Mouse (Mus musculus) MEL (cell line): ENCODE results near the gene Smim13. TPM values are rescaled to one million over a fixed set of nuclear protein-coding genes. Genes with fewer than 3 reads are reported as not detected.

Experiments used
- DNase-seq: peaks from one replicate; pipeline ENCODE4 v3.0.0; 2011; ENCODE audit warnings: low read depth, low spot score
- H3K27ac ChIP-seq: 2 replicates; pipeline ENCODE4 v1.5.1; 2012; ENCODE audit warnings: low read depth, mild to moderate bottlenecking, control low read depth, low read length, moderate library complexity; ENCODE audit not compliant: control insufficient read depth
- H3K27me3 ChIP-seq, 2 experiments: fragments of 150-350 bp in 1 of 2; sonication (generic) in 1 of 2; 2 replicates each; pipeline ENCODE4 v1.6.1; 2012; ENCODE audit warnings: low read length in 2 of 2, mild to moderate bottlenecking in 2 of 2, improper control_type of control experiment in 1 of 2, moderate library complexity in 1 of 2; ENCODE audit not compliant: insufficient read depth in 2 of 2, control insufficient read depth in 1 of 2
- H3K36me3 ChIP-seq, 2 experiments: 2 replicates each; pipeline ENCODE4 v1.6.1; 2012 to 2014; ENCODE audit warnings: low read length in 2 of 2, improper control_type of control experiment in 1 of 2, inconsistent platforms in 1 of 2, mild to moderate bottlenecking in 1 of 2; ENCODE audit not compliant: insufficient read depth in 2 of 2, control insufficient read depth in 1 of 2
- H3K4me1 ChIP-seq, 2 experiments: fragments of 150-350 bp in 1 of 2; sonication (generic) in 1 of 2; 2 replicates each; pipeline ENCODE4 v1.6.1; 2012; ENCODE audit warnings: low read length in 2 of 2, improper control_type of control experiment in 1 of 2, mild to moderate bottlenecking in 1 of 2; ENCODE audit not compliant: insufficient read depth in 2 of 2, control insufficient read depth in 1 of 2
- H3K4me3 ChIP-seq, 2 experiments: fragments of 150-350 bp in 1 of 2; sonication (generic) in 1 of 2; 2 replicates each; pipeline ENCODE4 v1.5.1; 2012; ENCODE audit warnings: low read depth in 2 of 2, low read length in 2 of 2, mild to moderate bottlenecking in 2 of 2, moderate library complexity in 2 of 2, control low read depth in 1 of 2, improper control_type of control experiment in 1 of 2; ENCODE audit not compliant: control insufficient read depth in 1 of 2, insufficient read depth in 1 of 2
- H3K79me2 ChIP-seq: 2 replicates; pipeline ENCODE4 v1.6.1; 2012; ENCODE audit warnings: mild to moderate bottlenecking, low read length, moderate library complexity; ENCODE audit not compliant: control insufficient read depth, poor library complexity, insufficient read depth
- H3K9ac ChIP-seq: 2 replicates; pipeline ENCODE4 v1.6.1; 2012; ENCODE audit warnings: low read depth, mild to moderate bottlenecking, control low read depth, low read length, moderate library complexity; ENCODE audit not compliant: control insufficient read depth, poor library complexity, severe bottlenecking
- H3K9me3 ChIP-seq: fragments of 150-350 bp; sonication (generic); replicated peaks from 2 replicates; pipeline ENCODE4 v1.6.1; 2012; ENCODE audit warnings: mild to moderate bottlenecking, low read length, improper control_type of control experiment, moderate library complexity; ENCODE audit not compliant: insufficient read depth
- BHLHE40 ChIP-seq: IDR thresholded peaks from 2 replicates; pipeline ENCODE4 v1.6.1; 2012; ENCODE audit warnings: low read depth, mild to moderate bottlenecking, inconsistent platforms, low read length, improper control_type of control experiment, borderline replicate concordance
- CHD1 ChIP-seq: IDR thresholded peaks from 2 replicates; pipeline ENCODE4 v1.6.1; 2012; ENCODE audit warnings: low read depth, mild to moderate bottlenecking, inconsistent platforms, low read length, improper control_type of control experiment
- CTCF ChIP-seq, 3 experiments: IDR thresholded peaks in 2 of 3; conservative IDR thresholded peaks in 1 of 3; 2 replicates each; pipeline ENCODE4 v1.5.1; 2011 to 2012; ENCODE audit warnings: low read length in 3 of 3, low read depth in 2 of 3, mild to moderate bottlenecking in 2 of 3, improper control_type of control experiment in 1 of 3, inconsistent platforms in 1 of 3, mixed read lengths in 1 of 3, moderate library complexity in 1 of 3; ENCODE audit not compliant: control insufficient read depth in 1 of 3, insufficient read depth in 1 of 3, poor library complexity in 1 of 3, severe bottlenecking in 1 of 3
- ELF1 ChIP-seq: IDR thresholded peaks from 2 replicates; pipeline ENCODE4 v1.6.1; 2014; ENCODE audit warnings: low read depth, mild to moderate bottlenecking, inconsistent platforms, low read length, improper control_type of control experiment, moderate library complexity
- EP300 ChIP-seq, 2 experiments: IDR thresholded peaks; 2 replicates each; pipeline ENCODE4 v1.6.1; 2011; ENCODE audit warnings: improper control_type of control experiment in 2 of 2, low read length in 2 of 2, low read depth in 1 of 2, mild to moderate bottlenecking in 1 of 2
- ETS1 ChIP-seq: IDR thresholded peaks from 2 replicates; pipeline ENCODE4 v1.6.1; 2012; ENCODE audit warnings: low read depth, mild to moderate bottlenecking, inconsistent platforms, low read length, improper control_type of control experiment, moderate library complexity
- JUND ChIP-seq: IDR thresholded peaks from 2 replicates; pipeline ENCODE4 v1.6.1; 2011; ENCODE audit warnings: low read depth, mild to moderate bottlenecking, improper control_type of control experiment, low read length
- KAT2A ChIP-seq: conservative IDR thresholded peaks from 2 replicates; pipeline ENCODE4 v1.6.1; 2012; ENCODE audit warnings: low read depth, low read length, improper control_type of control experiment, inconsistent platforms
- MAX ChIP-seq: IDR thresholded peaks from 2 replicates; pipeline ENCODE4 v1.6.1; 2011; ENCODE audit warnings: low read length, improper control_type of control experiment
- MAZ ChIP-seq: IDR thresholded peaks from 2 replicates; pipeline ENCODE4 v1.6.1; 2012; ENCODE audit warnings: low read depth, mild to moderate bottlenecking, inconsistent platforms, low read length, improper control_type of control experiment
- MEF2A ChIP-seq: IDR thresholded peaks from 2 replicates; pipeline ENCODE4 v1.6.1; 2014; ENCODE audit warnings: low read depth, mild to moderate bottlenecking, inconsistent platforms, low read length, improper control_type of control experiment; ENCODE audit not compliant: poor library complexity, insufficient replicate concordance, severe bottlenecking; ENCODE audit errors: extremely low read depth
- MYB ChIP-seq: IDR thresholded peaks from 2 replicates; pipeline ENCODE4 v1.6.1; 2011; ENCODE audit warnings: mild to moderate bottlenecking, low read depth, low read length, improper control_type of control experiment
- MYC ChIP-seq: IDR thresholded peaks from 2 replicates; pipeline ENCODE4 v1.6.1; 2011; ENCODE audit warnings: low read depth, mild to moderate bottlenecking, low read length, improper control_type of control experiment, moderate library complexity
- NRF1 ChIP-seq: IDR thresholded peaks from 2 replicates; pipeline ENCODE4 v1.6.1; 2014; ENCODE audit warnings: low read depth, mild to moderate bottlenecking, inconsistent platforms, low read length, improper control_type of control experiment, moderate library complexity; ENCODE audit not compliant: poor library complexity, insufficient read depth, severe bottlenecking
- POLR2A ChIP-seq, 2 experiments: IDR thresholded peaks; 2 replicates each; pipeline ENCODE4 v1.6.1; 2011 to 2012; ENCODE audit warnings: low read length in 2 of 2, mild to moderate bottlenecking in 2 of 2, control low read depth in 1 of 2, improper control_type of control experiment in 1 of 2, low read depth in 1 of 2, moderate library complexity in 1 of 2; ENCODE audit not compliant: control insufficient read depth in 1 of 2, insufficient read depth in 1 of 2, poor library complexity in 1 of 2
- RAD21 ChIP-seq: IDR thresholded peaks from 2 replicates; pipeline ENCODE4 v1.6.1; 2011; ENCODE audit warnings: mild to moderate bottlenecking, low read depth, low read length, improper control_type of control experiment
- SMC3 ChIP-seq: IDR thresholded peaks from 2 replicates; pipeline ENCODE4 v1.6.1; 2011; ENCODE audit warnings: low read depth, low read length, improper control_type of control experiment
- TAL1 ChIP-seq: IDR thresholded peaks from 2 replicates; pipeline ENCODE4 v1.6.1; 2012; ENCODE audit warnings: mild to moderate bottlenecking, inconsistent platforms, low read length, moderate library complexity, mixed read lengths
- TCF12 ChIP-seq: IDR thresholded peaks from 2 replicates; pipeline ENCODE4 v1.6.1; 2014; ENCODE audit warnings: low read depth, mild to moderate bottlenecking, inconsistent platforms, low read length, improper control_type of control experiment, moderate library complexity
- UBTF ChIP-seq: IDR thresholded peaks from 2 replicates; pipeline ENCODE4 v1.6.1; 2012; ENCODE audit warnings: low read depth, mild to moderate bottlenecking, inconsistent platforms, low read length, improper control_type of control experiment, moderate library complexity, borderline replicate concordance; ENCODE audit not compliant: insufficient read depth
- USF2 ChIP-seq, 2 experiments: IDR thresholded peaks; 2 replicates each; pipeline ENCODE4 v1.6.1; 2011 to 2012; ENCODE audit warnings: improper control_type of control experiment in 2 of 2, low read length in 2 of 2, borderline replicate concordance in 1 of 2, inconsistent platforms in 1 of 2, low read depth in 1 of 2, mild to moderate bottlenecking in 1 of 2; ENCODE audit not compliant: insufficient read depth in 1 of 2
- ZKSCAN1 ChIP-seq: IDR thresholded peaks from 2 replicates; pipeline ENCODE4 v1.6.1; 2012; ENCODE audit warnings: low read depth, mild to moderate bottlenecking, inconsistent platforms, low read length, improper control_type of control experiment, moderate library complexity
- ZMIZ1 ChIP-seq: IDR thresholded peaks from 2 replicates; pipeline ENCODE4 v1.6.1; 2012; ENCODE audit warnings: low read depth, mild to moderate bottlenecking, inconsistent platforms, low read length, improper control_type of control experiment, moderate library complexity
- polyA plus RNA-seq, 2 experiments: library from polyadenylated mRNA; stranded (reverse) in 1 of 2; unstranded in 1 of 2; fragments of >175 nt in 1 of 2; fragments of >200 nt in 1 of 2; gene quantifications; 2 replicates each; pipeline versions ENCODE4 v1.2.1 to v1.2.4; 2012; ENCODE audit warnings: low replicate concordance in 2 of 2, low read depth in 1 of 2; ENCODE audit not compliant: insufficient read length in 2 of 2, insufficient read depth in 1 of 2, missing spikeins in 1 of 2
- total RNA-seq: library from RNA; depleted of rRNA; stranded (reverse); fragments of 300-350 nt; gene quantifications from 2 replicates; pipeline ENCODE4 v1.2.3, GENCODE M21; 2012

Smim13 gene
- total and polyA plus RNA-seq, 3 experiments = 11.1 to 13.1 TPM; not detected in 1

DNA sequence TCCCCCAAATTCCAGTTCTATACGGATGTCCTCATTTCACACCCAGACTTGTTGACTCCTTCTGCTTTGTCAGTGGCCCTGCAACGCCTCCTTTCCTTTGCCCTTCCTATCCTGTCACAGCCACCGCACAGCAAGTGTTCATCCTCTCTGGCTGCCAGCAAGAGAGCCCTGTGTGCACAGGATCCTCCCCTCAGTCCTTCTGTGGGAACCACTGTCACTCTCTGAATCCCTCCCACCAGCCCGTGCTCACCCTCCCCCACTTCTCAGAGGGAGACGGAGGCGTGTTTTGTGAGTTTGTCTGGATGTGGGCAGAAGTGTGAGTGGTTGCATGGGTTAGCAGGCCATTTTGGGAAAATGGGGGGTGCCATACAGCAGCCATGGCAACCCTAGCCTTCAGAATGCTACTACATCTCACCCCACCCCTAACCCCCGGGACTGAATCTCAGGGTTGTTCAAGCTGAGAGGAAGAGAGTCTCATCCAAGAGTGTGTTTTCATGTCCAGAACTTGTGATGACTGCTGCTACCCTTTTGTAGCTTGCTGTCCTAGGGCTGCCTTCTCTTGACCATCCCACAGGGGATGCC lies 18.3 kb downstream of the Smim13 start:
- peaks cover 7% of the 10 kb centered on the region; the same call in 1 of the 2 replicates for H3K79me2 ChIP-seq
- TF ChIP-seq MAZ (no peak), POLR2A (IDR thresholded peaks at IDR 0.05; ENCODE audit: control insufficient read depth in 1 of 2, insufficient read depth in 1 of 2, low read depth in 1 of 2, low read length in 2 of 2, poor library complexity in 1 of 2) (no peak), ELF1 (no peak), ETS1 (no peak), RAD21 (no peak), TAL1 (no peak), CHD1 (no peak), SMC3 (no peak), BHLHE40 (no peak), MYB (no peak), NRF1 (no peak), USF2 (IDR thresholded peaks at IDR 0.05; ENCODE audit: borderline replicate concordance in 1 of 2, insufficient read depth in 1 of 2, low read depth in 1 of 2, low read length in 2 of 2) (no peak)

DNA sequence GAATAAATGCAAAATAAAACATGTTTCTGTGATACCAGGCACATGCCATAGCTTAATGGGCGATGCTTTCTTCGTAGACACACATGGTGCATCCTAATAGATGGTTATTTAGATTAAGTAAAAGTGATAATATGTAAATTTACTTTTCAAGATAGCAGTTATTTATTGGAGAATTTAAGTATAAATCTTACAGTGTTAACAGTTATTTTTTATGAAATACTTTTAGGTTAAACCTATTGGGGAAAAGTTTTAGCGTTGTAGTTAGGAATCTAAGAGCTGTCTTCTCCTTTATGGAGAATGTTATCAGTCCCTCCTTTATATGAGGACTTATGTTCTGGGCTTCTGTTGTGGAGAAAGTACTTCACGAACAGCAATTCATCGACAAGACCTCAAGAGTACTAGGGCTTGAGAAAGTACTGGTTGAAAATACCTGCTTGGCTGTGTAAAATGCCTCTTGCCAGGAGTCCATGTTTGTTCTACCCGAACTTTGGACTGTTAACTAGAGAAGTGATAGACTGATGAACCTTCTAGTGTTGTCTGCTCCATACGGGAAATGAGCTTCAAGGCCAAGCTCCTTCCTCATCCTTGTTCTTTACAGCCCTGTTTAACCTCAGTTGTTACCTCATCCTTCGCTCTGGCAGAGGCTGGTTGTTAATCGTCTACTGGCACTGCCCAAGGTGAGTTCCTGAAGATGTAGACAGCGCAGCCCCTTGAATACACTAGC lies 24.4 kb downstream of the Smim13 start, which contains the start of gene Gm17364:
Gm17364 (minus strand) TSS at position 51 of the 724 bp plus-strand sequence.
- DNase-seq = no peak
- H3K4me1 ChIP-seq = no peaks in the 10 kb centered on the region
- no peak within 1 kb of the TSS for H3K4me3 ChIP-seq
- no peaks in the 10 kb centered on the region for H3K27me3 ChIP-seq
- no peaks in the 10 kb centered on the region for H3K9me3 ChIP-seq
- no peak within 1 kb of the TSS for H3K9ac ChIP-seq
- no peak within 1 kb of the TSS for H3K27ac ChIP-seq
- H3K36me3 ChIP-seq = no peaks in the 10 kb centered on the region; a peak in 1 of 4 replicates
- no peaks in the 10 kb centered on the region for H3K79me2 ChIP-seq
- TF ChIP-seq MEF2A (no peak), UBTF (no peak), ZKSCAN1 (no peak), BHLHE40 (no peak), EP300 (IDR thresholded peaks at IDR 0.05; ENCODE audit: low read depth in 1 of 2, low read length in 2 of 2) (no peak), RAD21 (no peak), TAL1 (no peak), MAX (no peak), MYC (no peak), MYB (no peak), JUND (no peak), ZMIZ1 (no peak), CTCF (IDR thresholded peaks at IDR 0.05 in 2 of 3, conservative IDR thresholded peaks at IDR 0.05 in 1 of 3; ENCODE audit: control insufficient read depth in 1 of 3, insufficient read depth in 1 of 3, low read depth in 2 of 3, low read length in 3 of 3, poor library complexity in 1 of 3, severe bottlenecking in 1 of 3) (no peak), ETS1 (no peak), KAT2A (no peak), TCF12 (no peak), USF2 (IDR thresholded peaks at IDR 0.05; ENCODE audit: borderline replicate concordance in 1 of 2, insufficient read depth in 1 of 2, low read depth in 1 of 2, low read length in 2 of 2) (no peak), POLR2A (IDR thresholded peaks at IDR 0.05; ENCODE audit: control insufficient read depth in 1 of 2, insufficient read depth in 1 of 2, low read depth in 1 of 2, low read length in 2 of 2, poor library complexity in 1 of 2) (no peak)

More for the DNA sequence above, 18.3 kb downstream of the Smim13 start:
- no peak overlapping the region for H3K27ac ChIP-seq
- H3K9me3 ChIP-seq = no peaks in the 10 kb centered on the region
- no peaks in the 10 kb centered on the region for H3K4me1 ChIP-seq
- no peaks in the 10 kb centered on the region for H3K27me3 ChIP-seq
- H3K36me3 ChIP-seq = no peaks in the 10 kb centered on the region; a peak in 2 of 4 replicates
- H3K9ac ChIP-seq = no peak overlapping the region
- no peak for DNase-seq
- no peak overlapping the region for H3K4me3 ChIP-seq
